In the genomic region with DNA sequence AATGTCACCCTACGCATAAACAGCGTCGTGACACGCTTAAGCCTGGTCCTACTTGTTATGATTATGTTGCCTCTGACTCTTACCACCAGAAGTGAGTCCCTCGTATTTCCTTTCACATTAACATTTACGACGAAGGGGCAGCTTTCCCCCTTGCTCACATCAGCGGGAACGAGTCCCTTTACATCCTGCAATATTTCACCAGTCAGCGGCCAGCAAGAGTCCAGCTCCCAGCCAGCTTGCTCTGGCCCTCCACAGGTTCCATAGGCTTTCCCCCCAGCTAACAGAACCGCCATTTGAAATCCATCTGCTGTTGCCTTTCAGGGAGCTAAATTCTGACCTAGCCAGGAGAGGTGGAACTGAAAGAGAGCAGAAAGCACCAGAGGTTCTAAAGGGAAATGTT, we compare ENCODE assay signal across 23 mouse cellular contexts.
A peak's percentile ranks its signal among the peaks of the same experiment; 100 is the strongest.
DNase-seq lines count a peak whose midpoint lies in the region; ATAC-seq and TF ChIP-seq lines count a peak whose summit lies in the region.
"Had no signal": no experiment of that assay in that cellular context is flagged by ENCODE, and none has a peak within 500 bp of the region (broad histone marks: within the 10 kb centered on the region; RNA-seq: fewer than 3 reads in every experiment).

No protein-coding gene starts in this region.

- H3K4me3 ChIP-seq in kidney, embryonic 15.5 days (replicated peaks), result no peak overlapping the region
- H3K4me3 ChIP-seq in neural tube, embryonic 12.5 days, result no peak overlapping the region
- no peak overlapping the region for H3K4me3 ChIP-seq in neural tube, embryonic 15.5 days (replicated peaks)
- H3K4me3 ChIP-seq in forebrain, postnatal 0 days (ENCODE audit: low read depth, low read length), result no peak overlapping the region
- H3K4me3 ChIP-seq: embryonic facial prominence, embryonic 15.5 days; heart, embryonic 13.5 days; hindbrain, embryonic 13.5 days; midbrain, embryonic 12.5 days had no signal

- H3K4me1 ChIP-seq in kidney, embryonic 15.5 days, result peaks cover 18% of the 10 kb centered on the region
- H3K4me1 ChIP-seq in neural tube, embryonic 12.5 days, result peaks cover 7% of the 10 kb centered on the region; the same call in 1 of the 2 replicates
- peaks cover 8% of the 10 kb centered on the region for H3K4me1 ChIP-seq in neural tube, embryonic 15.5 days
- no peaks in the 10 kb centered on the region for H3K4me1 ChIP-seq in forebrain, postnatal 0 days (ENCODE audit: insufficient read depth)
- H3K4me1 ChIP-seq: embryonic facial prominence, embryonic 15.5 days had no signal

- TF ChIP-seq CTCF in forebrain, postnatal 0 days (IDR thresholded peaks at IDR 0.05; ENCODE audit: low read depth), result no peak

- H3K27ac ChIP-seq in kidney, embryonic 15.5 days, result no peak overlapping the region
- H3K27ac ChIP-seq in neural tube, embryonic 12.5 days, result no peak overlapping the region
- no peak overlapping the region for H3K27ac ChIP-seq in neural tube, embryonic 15.5 days (replicated peaks)
- no peak overlapping the region for H3K27ac ChIP-seq in forebrain, postnatal 0 days (ENCODE audit: low read depth, low read length)
- H3K27ac ChIP-seq: embryonic facial prominence, embryonic 15.5 days; heart, embryonic 13.5 days; hindbrain, embryonic 13.5 days; midbrain, embryonic 12.5 days had no signal

- DNase-seq in embryo, embryonic 10 days (ENCODE audit: low spot score), result peak; percentile 10
- no peak for DNase-seq in embryo, embryonic 10.5 days (ENCODE audit: low spot score)
- DNase-seq in kidney, postnatal 25 days, result no peak
- DNase-seq in forebrain, postnatal 0 days, result no peak
- DNase-seq: cerebellum, adult 8-10 months; cerebellum, postnatal 36 days; gastrocnemius, postnatal 14 days; heart, adult 18-20 months; heart, postnatal 14 days; kidney, postnatal 36 days; liver, postnatal 0 days; lung, postnatal 14 days; thymus, adult 18-20 months; thymus, postnatal 36 days had no signal

- no peaks in the 10 kb centered on the region for H3K27me3 ChIP-seq in kidney, embryonic 15.5 days
- H3K27me3 ChIP-seq in neural tube, embryonic 12.5 days (replicated peaks), result no peaks in the 10 kb centered on the region
- no peaks in the 10 kb centered on the region for H3K27me3 ChIP-seq in neural tube, embryonic 15.5 days (replicated peaks)
- H3K27me3 ChIP-seq in forebrain, postnatal 0 days (ENCODE audit: insufficient read depth, low read length), result no peaks in the 10 kb centered on the region
- H3K27me3 ChIP-seq: embryonic facial prominence, embryonic 15.5 days; heart, embryonic 13.5 days; hindbrain, embryonic 13.5 days; midbrain, embryonic 12.5 days had no signal

- no peaks in the 10 kb centered on the region for H3K36me3 ChIP-seq in kidney, embryonic 15.5 days
- H3K36me3 ChIP-seq in neural tube, embryonic 12.5 days, result no peaks in the 10 kb centered on the region
- no peaks in the 10 kb centered on the region for H3K36me3 ChIP-seq in neural tube, embryonic 15.5 days
- no peaks in the 10 kb centered on the region for H3K36me3 ChIP-seq in forebrain, postnatal 0 days (ENCODE audit: insufficient read depth)
- H3K36me3 ChIP-seq: embryonic facial prominence, embryonic 15.5 days; heart, embryonic 13.5 days; hindbrain, embryonic 13.5 days; midbrain, embryonic 12.5 days had no signal

- no peak overlapping the region for H3K9ac ChIP-seq in kidney, embryonic 15.5 days
- H3K9ac ChIP-seq in neural tube, embryonic 12.5 days, result no peak overlapping the region
- H3K9ac ChIP-seq in neural tube, embryonic 15.5 days (replicated peaks), result no peak overlapping the region
- H3K9ac ChIP-seq in forebrain, postnatal 0 days, result no peak overlapping the region
- H3K9ac ChIP-seq: embryonic facial prominence, embryonic 15.5 days; heart, embryonic 13.5 days; hindbrain, embryonic 13.5 days; liver, postnatal 0 days; midbrain, embryonic 12.5 days had no signal

- no peaks in the 10 kb centered on the region for H3K9me3 ChIP-seq in kidney, embryonic 15.5 days (replicated peaks)
- no peaks in the 10 kb centered on the region for H3K9me3 ChIP-seq in neural tube, embryonic 12.5 days
- no peaks in the 10 kb centered on the region for H3K9me3 ChIP-seq in neural tube, embryonic 15.5 days (replicated peaks)
- no peaks in the 10 kb centered on the region for H3K9me3 ChIP-seq in forebrain, postnatal 0 days (ENCODE audit: low read length)
- H3K9me3 ChIP-seq: embryonic facial prominence, embryonic 15.5 days; heart, embryonic 13.5 days; hindbrain, embryonic 13.5 days; midbrain, embryonic 12.5 days had no signal

- ATAC-seq in kidney, embryonic 15.5 days (replicated peaks; ENCODE audit: low FRiP score), result no peak; the same call in 1 of the 2 replicates
- ATAC-seq in neural tube, embryonic 12.5 days (ENCODE audit: low FRiP score, low read depth), result no peak
- ATAC-seq in neural tube, embryonic 15.5 days (ENCODE audit: low FRiP score), result no peak
- no peak for ATAC-seq in forebrain, postnatal 0 days
- ATAC-seq: forebrain, embryonic 14.5 days; liver, postnatal 0 days had no signal

- peak overlapping the region; percentile 30; the same call in 1 of the 2 replicates for H3K4me2 ChIP-seq in kidney, embryonic 15.5 days
- 0 out of 2 replicates have a peak overlapping the region, but pooled peaks have one; percentile 2 for H3K4me2 ChIP-seq in neural tube, embryonic 12.5 days (replicated peaks)
- no peak overlapping the region for H3K4me2 ChIP-seq in neural tube, embryonic 15.5 days
- H3K4me2 ChIP-seq in forebrain, postnatal 0 days (ENCODE audit: low read depth), result no peak overlapping the region
- H3K4me2 ChIP-seq: embryonic facial prominence, embryonic 15.5 days; heart, embryonic 13.5 days; hindbrain, embryonic 13.5 days; liver, embryonic 11.5 days; midbrain, embryonic 12.5 days had no signal

- WGBS in kidney, embryonic 15.5 days, result 16% methylated on average over 11 of the region's 11 CpGs
- 58% methylated on average over 11 of the region's 11 CpGs for WGBS in neural tube, embryonic 12.5 days
- 48% methylated on average over 11 of the region's 11 CpGs for WGBS in neural tube, embryonic 15.5 days
- 91% methylated on average over 11 of the region's 11 CpGs for WGBS in forebrain, postnatal 0 days

Comparison
In these comparisons a context has a peak if more than half of its experiments do, and no peak if none do; other contexts are left out.
1. H3K4me2 ChIP-seq: peak in kidney, embryonic 15.5 days (single experiment) and neural tube, embryonic 12.5 days (single experiment); none in neural tube, embryonic 15.5 days (single experiment) and forebrain, postnatal 0 days (single experiment).